Mouse (Mus musculus) ES-E14 (cell line): ENCODE measurements around the gene Best1. TPM values are rescaled to one million over a fixed set of nuclear protein-coding genes. Genes with fewer than 3 reads are reported as not detected.
A peak's percentile ranks its signal among the peaks of the same experiment; 100 is the strongest.

ENCODE experiments used
- DNase-seq: peaks from one replicate; pipeline ENCODE4 v3.0.0-alpha.2; 2013; ENCODE audit warnings: low read depth, low spot score
- H3K27ac ChIP-seq: 2 replicates; pipeline ENCODE4 v1.5.1; 2012; ENCODE audit warnings: low read depth, mild to moderate bottlenecking, low read length, moderate library complexity, mixed read lengths; ENCODE audit not compliant: poor library complexity, insufficient read depth, severe bottlenecking
- H3K36me3 ChIP-seq: 2 replicates; pipeline ENCODE4 v1.6.1; 2012; ENCODE audit warnings: mild to moderate bottlenecking, low read length, moderate library complexity, mixed read lengths; ENCODE audit not compliant: control insufficient read depth, poor library complexity, insufficient read depth, severe bottlenecking
- H3K4me1 ChIP-seq, 2 experiments: fragments of 150-350 bp in 1 of 2; sonication (generic) in 1 of 2; 2 replicates each; pipeline ENCODE4 v1.6.1; 2012; ENCODE audit warnings: low read length in 2 of 2, mild to moderate bottlenecking in 1 of 2, mixed read lengths in 1 of 2; ENCODE audit not compliant: control insufficient read depth in 2 of 2, insufficient read depth in 2 of 2, poor library complexity in 1 of 2
- H3K4me3 ChIP-seq, 2 experiments: fragments of 150-350 bp in 1 of 2; sonication (generic) in 1 of 2; 2 replicates each; pipeline ENCODE4 v1.5.1; 2012; ENCODE audit warnings: low read length in 2 of 2, low read depth in 1 of 2, mild to moderate bottlenecking in 1 of 2, mixed read lengths in 1 of 2; ENCODE audit not compliant: insufficient read depth in 1 of 2, poor library complexity in 1 of 2, severe bottlenecking in 1 of 2
- H3K9ac ChIP-seq: 2 replicates; pipeline ENCODE4 v1.6.1; 2012; ENCODE audit warnings: low read depth, mild to moderate bottlenecking, low read length, mixed read lengths; ENCODE audit not compliant: poor library complexity, insufficient read depth, severe bottlenecking
- H3K9me3 ChIP-seq: fragments of 150-350 bp; sonication (generic); 2 replicates; pipeline ENCODE4 v1.6.1; 2012; ENCODE audit warnings: low read depth, mild to moderate bottlenecking, low read length; ENCODE audit not compliant: control insufficient read depth, insufficient read depth
- CHD2 ChIP-seq: IDR thresholded peaks from 2 replicates; pipeline ENCODE4 v1.6.1; 2014; ENCODE audit warnings: mild to moderate bottlenecking, low read depth, low read length, inconsistent platforms
- HCFC1 ChIP-seq: IDR thresholded peaks from 2 replicates; pipeline ENCODE4 v1.6.1; 2012; ENCODE audit warnings: low read length, inconsistent platforms, borderline replicate concordance; ENCODE audit not compliant: insufficient read depth
- MAFK ChIP-seq: IDR thresholded peaks from 2 replicates; pipeline ENCODE4 v1.6.1; 2014; ENCODE audit warnings: mild to moderate bottlenecking, low read depth, low read length, inconsistent platforms; ENCODE audit not compliant: insufficient read depth
- ZC3H11A ChIP-seq: IDR thresholded peaks from 2 replicates; pipeline ENCODE4 v1.6.1; 2012; ENCODE audit warnings: low read depth, mild to moderate bottlenecking, inconsistent platforms, low read length, borderline replicate concordance
- ZNF384 ChIP-seq: IDR thresholded peaks from 2 replicates; pipeline ENCODE4 v1.6.1; 2012; ENCODE audit warnings: low read depth, low read length, inconsistent platforms
- in situ Hi-C, 2 experiments: fragments of 600-800 bp; cut with MboI; formaldehyde crosslinking; loops; one replicate each; pipeline ENCODE4 v1.15.1; 2025; ENCODE audit warnings: low sequenced_read_pairs in 2 of 2, inconsistent platforms in 1 of 2; ENCODE audit not compliant: unreplicated experiment in 2 of 2
- total RNA-seq: library from RNA; depleted of rRNA; stranded (reverse); fragments of 300-350 nt; gene quantifications from 2 replicates; pipeline ENCODE4 v1.2.3, GENCODE M21; 2012

The Best1 gene
- total RNA-seq, 1 experiment, result 0.62 TPM

DNA sequence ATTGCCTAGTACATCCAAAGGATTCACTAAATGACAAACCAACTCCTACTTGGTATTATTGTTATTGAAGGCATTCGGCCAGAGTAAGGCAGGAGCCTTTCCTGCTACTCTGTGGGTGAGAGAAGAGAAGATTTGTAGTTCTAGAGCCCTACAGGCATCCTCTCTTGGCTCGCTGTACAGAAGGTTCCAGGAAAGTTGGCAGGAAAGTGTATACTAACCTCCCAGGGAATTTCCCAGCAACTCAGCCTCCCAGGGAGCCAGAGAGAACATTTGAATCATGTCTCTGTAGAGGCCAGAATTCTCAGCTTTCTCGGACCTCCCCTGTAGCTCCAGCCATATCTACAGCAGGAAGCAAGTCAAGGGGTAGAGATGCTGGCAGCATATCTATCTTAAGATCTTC, 54.4 kb downstream of the Best1 start:
- no peak overlapping the region for H3K9ac ChIP-seq
- H3K27ac ChIP-seq, result no peak overlapping the region
- H3K4me3 ChIP-seq, result no peak overlapping the region
- no peak for DNase-seq
- in situ Hi-C loops, result no loop called here
- no peaks in the 10 kb centered on the region for H3K9me3 ChIP-seq
- TF ChIP-seq HCFC1, result no peak
- no peak for TF ChIP-seq ZNF384
- no peak for TF ChIP-seq CHD2
- TF ChIP-seq ZC3H11A, result no peak
- no peak for TF ChIP-seq MAFK
- H3K36me3 ChIP-seq, result no peaks in the 10 kb centered on the region
- peaks cover 3 to 6% of the 10 kb centered on the region in 2 experiments; a peak in 1 of 4 replicates for H3K4me1 ChIP-seq

DNA sequence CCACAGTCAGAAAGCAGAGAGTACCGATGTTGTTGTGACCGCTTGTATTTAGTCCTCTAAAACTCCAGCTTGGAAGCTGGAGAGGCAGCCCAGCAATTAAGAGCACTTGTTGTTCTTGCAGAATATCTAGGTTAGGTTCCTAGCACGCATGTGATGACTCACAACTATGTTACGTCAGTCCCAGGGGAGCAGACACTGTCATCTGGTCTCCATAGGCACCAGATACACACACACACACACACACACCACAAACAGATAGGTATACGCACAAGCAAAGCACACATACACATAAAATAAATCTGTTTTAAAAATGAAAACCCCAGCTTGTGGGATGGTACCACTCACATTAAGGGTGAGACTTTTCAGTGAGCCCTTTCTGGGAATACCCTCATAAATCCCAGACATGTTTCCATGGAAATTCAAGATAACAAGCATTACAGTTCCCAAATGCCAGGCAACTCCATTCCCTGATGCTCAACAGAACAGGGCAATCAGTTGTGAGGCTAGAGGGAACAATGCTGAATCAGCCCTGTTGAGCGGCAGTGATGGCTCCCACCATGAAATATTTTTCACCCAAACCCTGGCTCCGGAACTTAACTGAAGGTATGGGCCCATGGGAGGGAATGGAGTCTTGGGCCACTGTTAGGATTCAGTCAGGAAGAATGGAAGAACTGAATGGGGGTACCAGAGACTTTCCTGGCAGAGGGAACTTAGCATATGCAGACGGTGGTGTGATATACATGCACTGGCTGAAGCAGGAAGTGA, 55.5 kb downstream of the Best1 start:
- H3K4me3 ChIP-seq, result no peak overlapping the region
- TF ChIP-seq ZNF384 (no peak), HCFC1 (no peak), MAFK (no peak), CHD2 (no peak), ZC3H11A (no peak)
- no peak overlapping the region for H3K9ac ChIP-seq
- H3K27ac ChIP-seq, result no peak overlapping the region
- no peak for DNase-seq
- in situ Hi-C loops, result no loop called here
- peaks cover 3 to 11% of the 10 kb centered on the region in 2 experiments; a peak in 1 of 4 replicates for H3K4me1 ChIP-seq
- no peaks in the 10 kb centered on the region for H3K36me3 ChIP-seq
- H3K9me3 ChIP-seq, result no peaks in the 10 kb centered on the region

DNA sequence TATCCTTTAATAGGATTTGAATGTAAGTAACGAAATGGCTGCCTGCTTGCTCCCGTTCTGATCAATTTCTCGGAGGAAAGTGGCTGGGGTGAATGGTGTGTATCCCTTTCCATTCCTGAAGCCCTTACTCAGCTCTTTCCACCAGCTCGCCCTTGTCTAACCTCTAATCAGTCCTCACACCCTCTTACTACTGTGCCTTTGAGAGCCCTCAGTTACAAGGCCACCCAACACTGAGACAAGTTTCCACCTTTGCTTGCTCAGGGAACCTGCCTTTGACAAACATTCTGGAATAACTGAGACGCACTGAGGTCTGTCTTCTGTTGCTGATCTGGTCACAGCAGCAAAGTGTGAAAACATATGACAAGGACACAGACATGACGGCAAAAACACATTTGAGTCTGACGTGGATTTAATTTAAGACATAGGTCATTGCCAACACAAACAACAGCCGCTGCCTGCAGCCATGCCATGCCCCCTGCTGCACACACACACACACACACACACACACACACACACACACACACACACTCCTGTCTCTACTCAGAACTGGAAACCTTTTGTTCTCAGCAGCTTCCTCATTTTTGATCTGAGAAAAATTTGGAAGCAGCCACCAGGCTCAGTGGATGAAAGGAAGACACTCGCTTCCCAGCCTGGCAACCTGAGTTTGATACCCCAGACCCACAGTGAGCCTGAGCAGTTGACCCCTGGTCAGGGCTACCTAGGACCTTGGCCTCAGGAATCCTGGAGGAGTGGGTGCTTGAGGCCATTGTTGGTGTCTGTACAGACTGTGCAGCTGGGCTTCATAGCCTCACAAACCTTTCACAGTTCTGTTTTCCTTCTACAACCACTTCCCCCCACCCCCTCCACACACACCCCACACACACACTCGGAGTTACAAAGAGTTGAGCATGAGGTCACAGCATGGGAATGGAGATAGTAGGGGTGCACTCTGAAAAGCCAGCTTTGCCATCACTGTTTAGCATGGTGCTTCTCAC, 58.6 kb downstream of the Best1 start:
- no peak overlapping the region for H3K27ac ChIP-seq
- DNase-seq, result no peak

GRCm38 (mm10) chr19:9941809-9942208, 59.6 kb downstream of the Best1 start:
- no peak overlapping the region for H3K9ac ChIP-seq
- H3K4me1 ChIP-seq, result peaks cover 22 to 24% of the 10 kb centered on the region in 2 experiments
- no peak overlapping the region for H3K4me3 ChIP-seq
- H3K27ac ChIP-seq, result no peak overlapping the region
- no peaks in the 10 kb centered on the region for H3K9me3 ChIP-seq
- no peaks in the 10 kb centered on the region for H3K36me3 ChIP-seq
- in situ Hi-C loops, result no loop called here
- TF ChIP-seq CHD2 (no peak), ZNF384 (no peak), MAFK (no peak), ZC3H11A (no peak), HCFC1 (no peak)
- DNase-seq, result no peak

More for the DNA sequence above, 58.6 kb downstream of the Best1 start:
- no peak for TF ChIP-seq ZC3H11A
- no peak for TF ChIP-seq HCFC1
- TF ChIP-seq CHD2, result no peak
- 0 out of 2 replicates have a peak, but pooled peaks have one; percentile 36 for TF ChIP-seq MAFK
- no peak for TF ChIP-seq ZNF384
- Histone ChIP-seq H3K4me1 (peaks cover 22 to 24% of the 10 kb centered on the region in 2 experiments), H3K9ac (no peak overlapping the region), H3K36me3 (no peaks in the 10 kb centered on the region), H3K9me3 (no peaks in the 10 kb centered on the region), H3K4me3 (no peak overlapping the region)
- in situ Hi-C loops, result no loop called here
